Mouse (Mus musculus) heart, embryonic 15.5 days (tissue): ENCODE results near the gene Mettl23. TPM values are rescaled to one million over a fixed set of nuclear protein-coding genes. Genes with fewer than 3 reads are reported as not detected.

Experiments
- ATAC-seq: fragments of 200-750 bp; cut with Nextera tagmentation; replicated peaks from 2 replicates; pipeline ENCODE4 v1.8.0; 2017; ENCODE audit warnings: low read depth, moderate TSS enrichment; ENCODE audit not compliant: insufficient number of reproducible peaks, insufficient read depth, low FRiP score
- H3K27ac ChIP-seq: fragments of 300-500 bp; sonication (generic); 2 replicates; pipeline ENCODE4 v1.5.1; 2015; ENCODE audit warnings: mild to moderate bottlenecking, inconsistent platforms
- H3K27me3 ChIP-seq: fragments of 300-500 bp; sonication (generic); 2 replicates; pipeline ENCODE4 v1.6.1; 2015; ENCODE audit warnings: inconsistent platforms
- H3K36me3 ChIP-seq: fragments of 300-500 bp; sonication (generic); 2 replicates; pipeline ENCODE4 v1.6.1; 2015; ENCODE audit warnings: mild to moderate bottlenecking, inconsistent platforms
- H3K4me1 ChIP-seq: fragments of 300-500 bp; sonication (generic); replicated peaks from 2 replicates; pipeline ENCODE4 v1.6.1; 2015; ENCODE audit warnings: inconsistent platforms
- H3K4me2 ChIP-seq: fragments of 300-500 bp; sonication (generic); 2 replicates; pipeline ENCODE4 v1.6.1; 2015; ENCODE audit warnings: inconsistent platforms, mild to moderate bottlenecking, moderate library complexity
- H3K4me3 ChIP-seq: fragments of 300-500 bp; sonication (generic); 2 replicates; pipeline ENCODE4 v1.5.1; 2015; ENCODE audit warnings: mild to moderate bottlenecking, inconsistent platforms
- H3K9ac ChIP-seq: fragments of 300-500 bp; sonication (generic); 2 replicates; pipeline ENCODE4 v1.6.1; 2015; ENCODE audit warnings: mild to moderate bottlenecking, inconsistent platforms
- H3K9me3 ChIP-seq: fragments of 300-500 bp; sonication (generic); replicated peaks from 2 replicates; pipeline ENCODE4 v1.6.1; 2016; ENCODE audit warnings: inconsistent platforms
- WGBS: fragments of 180-500 bp; shearing (Covaris S2); methylation state at CpG from one replicate; pipeline ENCODE4 v1.1.7; 2015; ENCODE audit warnings: mixed read lengths; 5-methylcytosine and 5-hydroxymethylcytosine counted together
- polyA plus RNA-seq: library from polyadenylated mRNA; unstranded; fragments of >200 nt; fragmentation: Nextera tagmentation; extraction: Ambion mirVana; gene quantifications from 2 replicates; pipeline ENCODE4 v1.2.1, GENCODE M21; 2015

Mettl23 gene
- polyA plus RNA-seq, 1 experiment from 2014 or later = 63.4 TPM

DNA sequence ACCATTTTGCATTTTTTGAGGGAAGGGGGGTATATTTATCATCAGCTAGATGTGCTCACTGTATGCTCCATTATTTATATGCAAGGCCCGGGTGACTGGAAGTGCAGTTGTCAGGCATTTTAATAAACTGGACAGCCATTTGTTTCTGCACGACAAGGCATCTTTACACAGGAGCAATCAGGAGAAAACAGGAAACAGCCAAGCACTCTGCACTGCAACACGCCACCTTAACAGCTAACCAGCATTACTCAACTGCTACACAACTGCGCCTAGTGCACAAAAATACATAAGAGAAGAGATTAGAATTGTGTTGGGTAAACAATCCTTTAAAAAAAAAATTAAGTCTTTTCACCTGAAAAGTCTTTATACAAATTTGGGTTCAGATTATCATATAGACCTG lies 7.0 kb downstream of the Mettl23 start:
- Histone ChIP-seq H3K4me3 (peak overlapping the region; percentile 21; the same call in 1 of the 2 replicates), H3K9me3 (no peaks in the 10 kb centered on the region), H3K4me1 (peaks cover 19% of the 10 kb centered on the region), H3K4me2 (peak overlapping the region; percentile 70), H3K27me3 (no peaks in the 10 kb centered on the region), H3K36me3 (peaks cover 20% of the 10 kb centered on the region; the same call in 1 of the 2 replicates), H3K9ac (no peak overlapping the region), H3K27ac (no peak overlapping the region)
- 38% methylated on average over 4 of the region's 4 CpGs for WGBS
- no peak for ATAC-seq

- no peak for ATAC-seq
- Histone ChIP-seq H3K36me3 (peaks cover 20% of the 10 kb centered on the region; the same call in 1 of the 2 replicates), H3K27ac (peak overlapping the region; percentile 100; the same call in 1 of the 2 replicates), H3K4me3 (peak overlapping the region; percentile 83), H3K4me1 (peaks cover 21% of the 10 kb centered on the region), H3K27me3 (no peaks in the 10 kb centered on the region), H3K9ac (peak overlapping the region; percentile 98), H3K9me3 (no peaks in the 10 kb centered on the region), H3K4me2 (peak overlapping the region; percentile 70)
- WGBS = 28% methylated on average over 6 of the region's 6 CpGs
These were observed 7.9 kb downstream of the Mettl23 start for GRCm38 (mm10) chr11:116850833-116851477.

- Histone ChIP-seq H3K36me3 (peaks cover 20% of the 10 kb centered on the region; the same call in 1 of the 2 replicates), H3K27ac (peak overlapping the region; percentile 100), H3K9ac (peak overlapping the region; percentile 98), H3K4me2 (peak overlapping the region; percentile 70), H3K4me3 (peak overlapping the region; percentile 83), H3K9me3 (no peaks in the 10 kb centered on the region), H3K27me3 (no peaks in the 10 kb centered on the region), H3K4me1 (peaks cover 21% of the 10 kb centered on the region)
- under 1% methylated on average over 29 of the region's 29 CpGs for WGBS
- no peak for ATAC-seq
These were observed 8.7 kb downstream of the Mettl23 start for GRCm38 (mm10) chr11:116851576-116852290.

GRCm38 (mm10) chr11:116852291-116852890 lies 9.3 kb downstream of the Mettl23 start, which contains the start of gene Mfsd11:
Gene Mfsd11 (plus strand): TSS chr11:116852440.
- peak within 1 kb of the TSS; percentile 100 for H3K27ac ChIP-seq
- H3K27me3 ChIP-seq = no peaks in the 10 kb centered on the region
- ATAC-seq = peak; percentile 65
- H3K9me3 ChIP-seq = no peaks in the 10 kb centered on the region
- H3K4me3 ChIP-seq = peak within 1 kb of the TSS; percentile 83
- H3K4me1 ChIP-seq = peaks cover 26% of the 10 kb centered on the region
- peak within 1 kb of the TSS; percentile 70 for H3K4me2 ChIP-seq
- peak within 1 kb of the TSS; percentile 98 for H3K9ac ChIP-seq
- WGBS = under 1% methylated on average over 70 of the region's 91 CpGs
- H3K36me3 ChIP-seq = peaks cover 20% of the 10 kb centered on the region; the same call in 1 of the 2 replicates

DNA sequence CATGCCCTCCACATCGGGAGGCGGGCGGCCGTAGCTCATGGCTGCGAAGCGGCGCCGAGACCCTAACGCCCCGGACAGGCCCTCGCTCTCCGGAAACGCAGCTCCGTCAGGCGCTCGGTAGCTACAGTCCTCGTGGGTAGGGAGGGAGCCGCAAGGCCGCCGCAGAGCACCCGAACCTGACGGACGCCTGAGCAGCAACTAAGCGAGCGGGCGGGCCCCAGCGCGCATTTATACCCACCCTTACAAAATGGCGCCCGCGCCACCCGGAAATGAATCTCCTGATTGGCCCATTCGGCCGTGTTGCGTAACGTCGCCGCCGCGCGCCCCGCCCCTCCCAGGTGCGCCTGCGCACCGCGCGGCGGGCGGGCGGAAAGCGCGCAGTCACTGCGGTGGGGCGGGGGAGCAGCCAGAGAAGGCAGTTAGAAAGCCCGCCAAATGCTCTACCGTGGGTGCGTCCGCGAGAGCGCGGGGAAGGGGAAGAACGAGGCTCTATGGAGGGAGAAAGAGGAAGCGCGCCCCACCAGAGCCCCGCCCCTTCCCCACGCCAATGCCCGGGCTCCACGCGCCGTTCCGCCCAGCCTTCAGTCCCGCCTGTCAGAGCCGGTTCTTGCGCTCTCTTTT lies 9.9 kb downstream of the Mettl23 start, which contains the start of gene Srsf2:
Gene Srsf2, minus strand, starts transcription at position 204 of the 621 bp plus-strand sequence.
- Histone ChIP-seq H3K36me3 (peaks cover 20% of the 10 kb centered on the region; the same call in 1 of the 2 replicates), H3K27me3 (no peaks in the 10 kb centered on the region), H3K27ac (peak within 1 kb of the TSS; percentile 100), H3K4me2 (peak within 1 kb of the TSS; percentile 70), H3K9me3 (no peaks in the 10 kb centered on the region), H3K9ac (peak within 1 kb of the TSS; percentile 98), H3K4me3 (peak within 1 kb of the TSS; percentile 83), H3K4me1 (peaks cover 29% of the 10 kb centered on the region)
- peak; percentile 85 for ATAC-seq
- WGBS = 1% methylated on average over 74 of the region's 74 CpGs

- Histone ChIP-seq H3K9ac (peak overlapping the region; percentile 92), H3K4me1 (peaks cover 29% of the 10 kb centered on the region), H3K36me3 (peaks cover 17% of the 10 kb centered on the region; the same call in 1 of the 2 replicates), H3K4me3 (peak overlapping the region; percentile 83), H3K27ac (peak overlapping the region; percentile 100), H3K4me2 (peak overlapping the region; percentile 70), H3K27me3 (no peaks in the 10 kb centered on the region), H3K9me3 (no peaks in the 10 kb centered on the region)
- ATAC-seq = peak; percentile 87
- under 1% methylated on average over 36 of the region's 36 CpGs for WGBS
These were observed 10.4 kb downstream of the Mettl23 start for GRCm38 (mm10) chr11:116853512-116853928.

DNA sequence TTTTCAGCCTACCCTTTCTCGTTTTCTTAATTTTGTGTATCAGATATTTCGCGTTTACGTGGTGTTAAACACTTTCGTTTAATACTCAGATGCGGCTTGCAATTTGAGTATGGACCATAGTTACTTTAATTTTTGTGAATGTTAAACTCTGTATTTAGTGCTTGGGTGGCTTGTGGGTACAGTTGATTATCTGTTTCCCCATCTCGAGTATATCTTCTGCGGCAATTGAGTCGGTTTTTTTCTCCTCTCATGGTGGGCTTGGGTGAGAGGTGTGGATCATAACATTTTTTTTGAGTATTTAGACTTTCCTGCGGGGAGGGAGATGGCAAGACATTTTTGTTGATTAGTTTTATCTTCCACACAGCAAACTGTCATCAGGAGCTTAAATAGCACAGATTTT lies 11.2 kb downstream of the Mettl23 start:
- H3K4me3 ChIP-seq = peak overlapping the region; percentile 83
- H3K4me2 ChIP-seq = peak overlapping the region; percentile 70
- peaks cover 27% of the 10 kb centered on the region for H3K4me1 ChIP-seq
- peak overlapping the region; percentile 100 for H3K27ac ChIP-seq
- H3K9ac ChIP-seq = peak overlapping the region; percentile 92
- H3K36me3 ChIP-seq = peaks cover 17% of the 10 kb centered on the region
- 28% methylated on average over 10 of the region's 10 CpGs for WGBS
- no peaks in the 10 kb centered on the region for H3K27me3 ChIP-seq
- ATAC-seq = no peak
- no peaks in the 10 kb centered on the region for H3K9me3 ChIP-seq

DNA sequence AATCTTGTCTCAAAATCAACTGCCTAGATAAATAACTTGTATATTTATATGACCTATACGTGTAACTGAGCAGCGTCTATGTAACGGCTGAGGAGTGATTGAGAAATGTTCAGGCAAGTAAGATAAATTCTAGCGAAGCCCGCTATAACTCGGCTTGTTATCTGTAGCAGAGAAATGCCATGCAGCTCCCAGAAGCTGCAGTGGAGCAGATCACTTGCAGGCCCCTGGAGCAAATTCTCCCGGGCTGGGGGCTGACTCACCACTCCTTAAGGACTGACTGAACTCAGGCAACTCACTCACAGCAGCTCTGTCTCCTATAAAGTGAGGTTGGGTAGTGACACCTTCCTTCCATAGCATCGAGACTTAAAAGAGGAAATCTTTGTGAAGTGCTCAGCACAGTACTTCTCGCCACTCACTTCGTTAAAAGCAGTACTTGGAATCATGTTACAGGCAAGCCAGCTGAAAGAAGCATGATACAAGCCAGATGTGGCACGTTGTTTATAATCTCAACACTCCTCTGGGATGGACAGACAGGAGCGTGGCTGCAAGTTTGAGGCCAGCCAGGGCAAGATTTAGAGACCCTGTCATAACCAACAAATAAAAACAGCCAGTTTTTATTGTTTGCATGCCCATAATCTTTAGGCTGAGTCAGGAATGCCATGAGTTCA lies 14.2 kb downstream of the Mettl23 start:
- no peaks in the 10 kb centered on the region for H3K9me3 ChIP-seq
- peaks cover 20% of the 10 kb centered on the region for H3K4me1 ChIP-seq
- ATAC-seq = no peak
- peak overlapping the region; percentile 40 for H3K27ac ChIP-seq
- H3K36me3 ChIP-seq = peaks cover 39% of the 10 kb centered on the region
- no peak overlapping the region for H3K4me3 ChIP-seq
- no peak overlapping the region for H3K9ac ChIP-seq
- no peaks in the 10 kb centered on the region for H3K27me3 ChIP-seq
- 28% methylated on average over 12 of the region's 12 CpGs for WGBS
- no peak overlapping the region for H3K4me2 ChIP-seq

DNA sequence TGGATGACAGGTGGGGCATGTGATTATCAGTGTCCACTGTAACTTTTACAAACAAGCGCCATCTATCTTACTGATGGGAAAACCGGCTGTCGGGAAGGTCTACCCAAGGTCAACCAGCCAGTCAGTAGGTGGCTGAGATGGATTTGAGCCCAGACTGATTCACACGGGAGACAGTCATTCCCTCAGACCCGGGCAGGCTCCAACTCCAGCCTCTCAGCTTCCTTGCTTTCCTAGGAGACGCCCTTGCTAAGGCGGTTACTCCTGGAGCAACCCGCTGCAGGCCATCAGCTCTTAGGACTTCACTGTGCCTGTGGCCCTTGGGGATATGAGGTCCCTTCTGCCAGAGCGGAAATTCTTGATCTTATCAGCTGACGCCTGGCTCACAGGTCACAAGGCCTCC lies 21.4 kb downstream of the Mettl23 start:
- no peaks in the 10 kb centered on the region for H3K9me3 ChIP-seq
- H3K9ac ChIP-seq = no peak overlapping the region
- peaks cover 17% of the 10 kb centered on the region for H3K4me1 ChIP-seq
- H3K4me2 ChIP-seq = 0 out of 2 replicates have a peak overlapping the region, but pooled peaks have one; percentile 10
- no peaks in the 10 kb centered on the region for H3K27me3 ChIP-seq
- no peak overlapping the region for H3K4me3 ChIP-seq
- H3K27ac ChIP-seq = peak overlapping the region; percentile 82
- WGBS = 29% methylated on average over 10 of the region's 10 CpGs
- peak; percentile 38; the same call in 1 of the 2 replicates for ATAC-seq
- H3K36me3 ChIP-seq = peaks cover 59% of the 10 kb centered on the region

DNA sequence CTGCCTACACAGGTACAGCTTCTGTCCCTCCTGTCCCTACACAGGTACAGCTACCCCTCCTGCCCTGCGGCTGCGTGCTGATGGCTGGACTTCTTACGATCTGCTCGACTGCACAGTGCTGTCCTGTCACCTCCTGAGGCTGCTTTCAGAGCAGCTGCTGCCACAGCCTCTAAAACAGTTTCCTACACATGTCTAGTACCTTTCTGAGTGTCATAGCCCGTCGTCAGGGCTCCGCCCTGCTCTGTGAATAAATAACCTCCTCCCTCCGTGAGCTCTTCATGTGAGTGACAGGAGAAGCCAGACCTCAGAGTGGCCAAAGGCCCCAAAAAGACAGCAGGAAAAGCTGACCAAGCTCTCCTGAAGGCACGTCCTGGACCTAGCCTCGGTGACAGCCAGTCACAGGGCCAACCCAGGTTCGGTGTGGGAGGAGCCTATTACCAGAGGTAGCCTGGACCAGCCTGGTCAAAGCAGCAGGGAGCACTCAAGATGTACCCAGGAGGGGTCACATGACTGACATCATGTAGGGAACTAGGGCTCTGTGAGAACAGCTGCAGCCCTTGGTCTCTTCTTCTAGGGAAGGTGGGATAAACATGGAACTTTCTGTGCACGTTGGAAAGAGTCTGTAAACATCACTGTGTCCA lies 23.0 kb downstream of the Mettl23 start:
- no peak overlapping the region for H3K27ac ChIP-seq
- WGBS = 79% methylated on average over 12 of the region's 12 CpGs
- H3K27me3 ChIP-seq = no peaks in the 10 kb centered on the region
- peaks cover 50% of the 10 kb centered on the region for H3K36me3 ChIP-seq
- H3K4me2 ChIP-seq = no peak overlapping the region
- H3K9me3 ChIP-seq = no peaks in the 10 kb centered on the region
- no peak overlapping the region for H3K9ac ChIP-seq
- no peak for ATAC-seq
- H3K4me1 ChIP-seq = peaks cover 17% of the 10 kb centered on the region
- H3K4me3 ChIP-seq = no peak overlapping the region
